Mouse (Mus musculus) myocyte (in vitro differentiated cells): ENCODE data around the gene Helb.

ENCODE experiments used
- CEBPB ChIP-seq: IDR thresholded peaks from 2 replicates; pipeline ENCODE4 v1.6.1; 2011; ENCODE audit warnings: mild to moderate bottlenecking, moderate library complexity; ENCODE audit not compliant: poor library complexity, insufficient read depth, severe bottlenecking
- E2F4 ChIP-seq: IDR thresholded peaks from one replicate; pipeline ENCODE4 v1.6.1; 2011; ENCODE audit warnings: mild to moderate bottlenecking, control low read depth, moderate library complexity; ENCODE audit not compliant: insufficient read depth
- MAX ChIP-seq: IDR thresholded peaks from one replicate; pipeline ENCODE4 v1.6.1; 2011; ENCODE audit warnings: low read depth, mild to moderate bottlenecking, control low read depth
- MYOD1 ChIP-seq, 3 experiments: IDR thresholded peaks; one replicate each; pipeline ENCODE4 v1.6.1; 2011; ENCODE audit warnings: control low read depth in 2 of 3, low read depth in 2 of 3, mild to moderate bottlenecking in 2 of 3, moderate library complexity in 1 of 3; ENCODE audit not compliant: insufficient read length in 2 of 3, control insufficient read depth in 1 of 3
- MYOG ChIP-seq, 3 experiments: IDR thresholded peaks; one replicate each; pipeline ENCODE4 v1.6.1; 2011; ENCODE audit warnings: control low read depth in 2 of 3, low read depth in 2 of 3, mild to moderate bottlenecking in 2 of 3; ENCODE audit not compliant: insufficient read length in 2 of 3, control insufficient read depth in 1 of 3, insufficient read depth in 1 of 3
- POLR2A ChIP-seq: IDR thresholded peaks from one replicate; pipeline ENCODE4 v1.6.1; 2011; ENCODE audit warnings: low read depth, mild to moderate bottlenecking, control low read depth, moderate library complexity; ENCODE audit not compliant: insufficient read length
- POLR2AphosphoS2 ChIP-seq: IDR thresholded peaks from one replicate; pipeline ENCODE4 v1.6.1; 2011; ENCODE audit warnings: low read depth, control low read depth; ENCODE audit not compliant: insufficient read length
- SRF ChIP-seq: IDR thresholded peaks from one replicate; pipeline ENCODE4 v1.6.1; 2011; ENCODE audit warnings: low read depth; ENCODE audit not compliant: control insufficient read depth, insufficient read length
- TCF12 ChIP-seq: IDR thresholded peaks from one replicate; pipeline ENCODE4 v1.6.1; 2011; ENCODE audit warnings: mild to moderate bottlenecking, control low read depth; ENCODE audit not compliant: poor library complexity, insufficient read depth, severe bottlenecking
- USF1 ChIP-seq: IDR thresholded peaks from one replicate; pipeline ENCODE4 v1.6.1; 2011; ENCODE audit warnings: low read depth, mild to moderate bottlenecking, control low read depth, moderate library complexity

DNA sequence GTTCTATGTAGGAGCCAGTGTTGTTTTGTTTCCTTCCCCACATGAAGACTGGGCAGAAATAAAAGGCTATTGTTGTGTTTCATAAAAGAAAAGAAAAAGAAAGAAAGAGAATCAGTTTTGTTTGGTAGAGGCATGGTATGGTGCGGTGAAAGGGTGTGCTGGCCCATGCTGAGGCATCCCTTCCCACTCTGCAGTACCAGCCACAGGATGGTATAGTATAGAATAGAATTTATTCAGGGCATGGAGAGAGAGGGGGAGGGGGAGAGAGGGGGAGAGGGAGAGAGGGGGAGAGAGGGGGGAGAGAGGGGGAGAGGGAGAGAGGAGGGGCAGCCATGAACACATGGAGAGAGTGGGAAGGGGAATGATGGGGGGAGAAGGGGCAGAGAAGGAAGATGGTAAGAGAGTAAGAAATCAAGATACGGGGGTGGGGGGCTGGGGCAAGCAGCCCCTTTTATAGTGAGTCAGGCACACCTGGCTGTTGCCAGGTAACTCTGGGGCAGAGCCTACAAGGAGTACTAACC lies 68.0 kb downstream of the Helb start:
- no peak for TF ChIP-seq TCF12
- TF ChIP-seq POLR2A, result no peak
- TF ChIP-seq POLR2AphosphoS2, result no peak
- no peak for TF ChIP-seq MYOG (IDR thresholded peaks at IDR 0.05; ENCODE audit: control insufficient read depth in 1 of 3, insufficient read depth in 1 of 3, insufficient read length in 2 of 3, low read depth in 2 of 3)
- no peak for TF ChIP-seq MAX
- no peak for TF ChIP-seq E2F4
- no peak for TF ChIP-seq CEBPB
- TF ChIP-seq MYOD1 (IDR thresholded peaks at IDR 0.05; ENCODE audit: control insufficient read depth in 1 of 3, insufficient read length in 2 of 3, low read depth in 2 of 3), result no peak
- TF ChIP-seq USF1, result no peak
- no peak for TF ChIP-seq SRF
